Mouse (Mus musculus) bone marrow macrophage, adult 2 months (primary cell): Measurements from ENCODE around the gene Gstm4.

Experiments used
- CTCF ChIP-seq: IDR thresholded peaks from 2 replicates; pipeline ENCODE4 v1.5.1; 2012; ENCODE audit warnings: low read depth, mild to moderate bottlenecking, low read length, moderate library complexity
- POLR2A ChIP-seq: IDR thresholded peaks from 2 replicates; pipeline ENCODE4 v1.6.1; 2012; ENCODE audit warnings: mild to moderate bottlenecking, low read depth, low read length, borderline replicate concordance

GRCm38 (mm10) chr3:107998591-107998990, 46.1 kb downstream of the Gstm4 start:
- TF ChIP-seq CTCF (no peak), POLR2A (no peak)
